Mouse (Mus musculus) embryonic facial prominence, embryonic 10.5 days (tissue): ENCODE results near the gene Pi4k2a. TPM values are rescaled to one million over a fixed set of nuclear protein-coding genes. Genes with fewer than 3 reads are reported as not detected.

Experiments used
- DNase-seq: peaks from one replicate; pipeline ENCODE4 v3.0.0-alpha.2; 2017; ENCODE audit warnings: low spot score
- H3K27ac ChIP-seq: fragments of 300-500 bp; sonication (generic); replicated peaks from 2 replicates; pipeline ENCODE4 v1.5.1; 2016; ENCODE audit warnings: mild to moderate bottlenecking
- H3K27me3 ChIP-seq: fragments of 300-500 bp; sonication (generic); replicated peaks from 2 replicates; pipeline ENCODE4 v1.6.1; 2016; ENCODE audit warnings: low read depth, mild to moderate bottlenecking; ENCODE audit not compliant: poor library complexity, severe bottlenecking
- H3K36me3 ChIP-seq: fragments of 300-500 bp; sonication (generic); replicated peaks from 2 replicates; pipeline ENCODE4 v1.6.1; 2016; ENCODE audit warnings: mild to moderate bottlenecking, moderate library complexity
- H3K4me1 ChIP-seq: fragments of 300-500 bp; sonication (generic); 2 replicates; pipeline ENCODE4 v1.6.1; 2016
- H3K4me3 ChIP-seq: fragments of 300-500 bp; sonication (generic); 2 replicates; pipeline ENCODE4 v1.5.1; 2016; ENCODE audit warnings: mild to moderate bottlenecking, moderate library complexity
- H3K9me3 ChIP-seq: fragments of 300-500 bp; sonication (generic); 2 replicates; pipeline ENCODE4 v1.6.1; 2016; ENCODE audit warnings: mild to moderate bottlenecking
- WGBS: fragments of 180-500 bp; shearing (Covaris S2); methylation state at CpG from one replicate; pipeline ENCODE4 v1.1.7; 2016; 5-methylcytosine and 5-hydroxymethylcytosine counted together
- polyA plus RNA-seq: library from polyadenylated mRNA; unstranded; fragments of >200 nt; fragmentation: Nextera tagmentation; extraction: Ambion mirVana; gene quantifications from 2 replicates; pipeline ENCODE4 v1.2.1, GENCODE M21; 2016

The Pi4k2a gene
- polyA plus RNA-seq, 1 experiment from 2014 or later = 28.0 TPM

DNA sequence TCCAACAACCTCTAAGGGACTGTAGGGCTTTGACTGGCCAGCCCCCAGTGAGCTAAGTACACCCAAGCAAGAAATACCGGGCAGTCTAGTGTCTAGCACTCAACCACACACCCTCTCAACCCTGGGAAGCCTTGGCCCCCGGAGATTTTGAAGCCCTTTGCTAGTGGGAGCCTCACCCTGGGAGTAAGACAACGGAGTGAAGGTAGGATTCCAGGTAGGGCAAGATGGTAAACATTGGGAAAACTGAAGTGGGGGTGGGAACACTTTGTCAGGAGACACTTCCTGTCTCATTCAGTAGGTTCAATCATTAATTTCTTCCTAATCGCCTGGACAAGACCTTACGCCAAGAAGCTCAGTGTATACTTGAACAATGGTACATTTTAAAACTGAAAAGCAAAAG is 36.8 kb downstream of the Pi4k2a start:
- Histone ChIP-seq H3K4me1 (peaks cover 31% of the 10 kb centered on the region), H3K27me3 (0 out of 2 replicates have a peak, but pooled peaks cover 7% of the 10 kb centered on the region), H3K36me3 (peaks cover 33% of the 10 kb centered on the region), H3K9me3 (no peaks in the 10 kb centered on the region), H3K4me3 (no peak overlapping the region), H3K27ac (no peak overlapping the region)
- 88% methylated on average over 5 of the region's 5 CpGs for WGBS
- no peak for DNase-seq

- 5% methylated on average over 23 of the region's 23 CpGs for WGBS
- peak overlapping the region; percentile 87 for H3K27ac ChIP-seq
- peaks cover 31% of the 10 kb centered on the region for H3K4me1 ChIP-seq
- H3K36me3 ChIP-seq = peaks cover 21% of the 10 kb centered on the region
- H3K4me3 ChIP-seq = peak overlapping the region; percentile 77
- H3K27me3 ChIP-seq = 0 out of 2 replicates have a peak, but pooled peaks cover 7% of the 10 kb centered on the region
- H3K9me3 ChIP-seq = no peaks in the 10 kb centered on the region
- no peak for DNase-seq
Observed at GRCm38 (mm10) chr19:42128052-42128740, 37.9 kb downstream of the Pi4k2a start.

- under 1% methylated on average over 54 of the region's 54 CpGs for WGBS
- Histone ChIP-seq H3K27ac (peak within 1 kb of the TSS; percentile 87), H3K36me3 (peaks cover 13% of the 10 kb centered on the region), H3K4me1 (peaks cover 31% of the 10 kb centered on the region), H3K27me3 (0 out of 2 replicates have a peak, but pooled peaks cover 7% of the 10 kb centered on the region), H3K9me3 (no peaks in the 10 kb centered on the region), H3K4me3 (peak within 1 kb of the TSS; percentile 77)
- peak; percentile 99 for DNase-seq
Observed at GRCm38 (mm10) chr19:42128787-42129508, 38.7 kb downstream of the Pi4k2a start, which contains the start of gene Avpi1. Gene Avpi1, minus strand, starts transcription at chr19:42129059.

DNA sequence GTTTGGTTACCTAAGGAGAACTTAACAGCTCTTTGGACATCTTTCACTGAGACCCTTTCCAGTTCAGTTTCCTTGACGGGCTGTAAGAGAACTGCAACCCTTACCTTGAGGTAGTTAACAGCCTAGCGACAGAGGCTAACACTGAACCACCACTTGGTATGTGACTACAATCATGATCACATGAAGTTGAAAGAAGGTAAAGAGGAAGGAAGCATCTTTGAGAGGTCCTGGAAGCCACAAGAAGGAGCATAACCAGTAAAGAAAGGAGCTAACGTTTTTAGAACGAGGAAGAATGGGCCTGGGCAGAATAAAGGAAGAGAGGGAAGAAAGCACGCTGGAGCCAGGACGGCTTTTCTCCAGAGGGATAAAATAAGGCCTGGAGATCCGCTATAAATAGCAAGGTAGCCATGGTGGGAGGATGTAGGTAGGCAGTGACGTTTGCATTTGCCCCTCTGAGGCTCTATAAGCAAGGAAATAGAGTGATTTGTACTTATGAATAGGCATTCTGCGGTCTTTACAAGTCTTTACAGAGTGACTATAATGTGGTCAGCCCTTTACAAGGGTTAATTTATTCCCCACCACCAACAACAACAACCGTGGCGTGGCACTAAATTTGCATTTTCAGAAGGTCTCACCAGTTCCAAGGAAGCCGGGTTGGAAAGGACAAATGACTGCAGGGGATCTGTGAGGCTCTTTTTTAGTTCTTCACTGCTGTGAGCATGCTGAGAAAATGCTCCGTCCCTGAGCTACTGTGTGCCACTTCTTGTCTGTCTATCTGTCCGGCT is 39.4 kb downstream of the Pi4k2a start:
- H3K27ac ChIP-seq = peak overlapping the region; percentile 87
- 0 out of 2 replicates have a peak, but pooled peaks cover 7% of the 10 kb centered on the region for H3K27me3 ChIP-seq
- H3K4me3 ChIP-seq = peak overlapping the region; percentile 77
- no peak for DNase-seq
- WGBS = 35% methylated on average over 14 of the region's 14 CpGs
- peaks cover 6% of the 10 kb centered on the region for H3K36me3 ChIP-seq
- peaks cover 31% of the 10 kb centered on the region for H3K4me1 ChIP-seq
- no peaks in the 10 kb centered on the region for H3K9me3 ChIP-seq

- H3K27me3 ChIP-seq = 0 out of 2 replicates have a peak, but pooled peaks cover 7% of the 10 kb centered on the region
- no peak overlapping the region for H3K4me3 ChIP-seq
- H3K36me3 ChIP-seq = 0 out of 2 replicates have a peak, but pooled peaks cover under 1% of the 10 kb centered on the region
- no peaks in the 10 kb centered on the region for H3K9me3 ChIP-seq
- 72% methylated on average over 3 of the region's 3 CpGs for WGBS
- DNase-seq = no peak
- H3K4me1 ChIP-seq = peaks cover 31% of the 10 kb centered on the region
- H3K27ac ChIP-seq = 0 out of 2 replicates have a peak overlapping the region, but pooled peaks have one; percentile 87
Observed at GRCm38 (mm10) chr19:42130294-42130606, 40.0 kb downstream of the Pi4k2a start.

DNA sequence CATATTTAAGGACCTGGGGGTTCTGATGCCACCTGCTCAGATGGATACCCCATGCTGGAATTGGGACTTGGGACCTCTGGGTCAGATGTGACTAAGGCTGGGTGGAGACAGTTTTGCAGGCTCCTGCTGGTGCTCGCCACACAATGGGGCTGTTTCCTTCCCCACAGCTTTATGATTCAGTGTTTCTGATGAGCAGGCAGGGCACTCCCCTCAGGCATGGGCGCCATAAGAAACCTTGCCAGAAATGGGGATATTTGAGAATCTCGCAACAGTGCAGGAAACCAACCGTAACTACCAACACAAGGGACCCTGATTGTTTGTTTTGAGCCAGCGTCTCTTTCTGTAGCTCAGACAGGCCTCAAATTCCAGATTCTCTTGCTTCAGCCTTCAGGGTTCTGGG is 40.8 kb downstream of the Pi4k2a start:
- DNase-seq = no peak
- WGBS = 66% methylated on average over 5 of the region's 5 CpGs
- peaks cover 36% of the 10 kb centered on the region for H3K4me1 ChIP-seq
- no peak overlapping the region for H3K27ac ChIP-seq
- no peaks in the 10 kb centered on the region for H3K9me3 ChIP-seq
- no peaks in the 10 kb centered on the region for H3K36me3 ChIP-seq
- H3K4me3 ChIP-seq = no peak overlapping the region
- H3K27me3 ChIP-seq = 0 out of 2 replicates have a peak, but pooled peaks cover 7% of the 10 kb centered on the region

DNA sequence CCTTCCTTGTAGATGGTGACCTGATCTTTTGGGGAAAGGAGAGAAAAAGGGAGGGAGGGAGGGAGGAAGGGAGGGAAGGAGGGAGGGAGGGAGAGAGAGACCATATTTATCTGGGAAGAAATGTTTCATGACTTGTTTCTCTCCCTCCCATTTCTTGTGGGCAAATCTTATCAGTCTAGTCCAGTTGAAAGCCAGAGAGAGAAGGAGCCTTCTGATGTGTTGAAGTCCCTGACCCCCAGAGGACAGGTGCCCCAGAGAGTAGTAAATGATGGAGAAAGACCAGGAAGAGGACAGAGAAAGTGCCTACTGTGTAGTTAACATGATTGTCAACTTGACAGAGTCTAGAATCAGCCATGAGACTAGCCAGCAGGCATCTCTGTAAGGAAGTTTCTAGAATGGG is 44.8 kb downstream of the Pi4k2a start:
- Histone ChIP-seq H3K27me3 (no peaks in the 10 kb centered on the region), H3K36me3 (no peaks in the 10 kb centered on the region), H3K27ac (no peak overlapping the region), H3K9me3 (no peaks in the 10 kb centered on the region), H3K4me3 (no peak overlapping the region), H3K4me1 (peaks cover 20% of the 10 kb centered on the region)
- DNase-seq = no peak

DNA sequence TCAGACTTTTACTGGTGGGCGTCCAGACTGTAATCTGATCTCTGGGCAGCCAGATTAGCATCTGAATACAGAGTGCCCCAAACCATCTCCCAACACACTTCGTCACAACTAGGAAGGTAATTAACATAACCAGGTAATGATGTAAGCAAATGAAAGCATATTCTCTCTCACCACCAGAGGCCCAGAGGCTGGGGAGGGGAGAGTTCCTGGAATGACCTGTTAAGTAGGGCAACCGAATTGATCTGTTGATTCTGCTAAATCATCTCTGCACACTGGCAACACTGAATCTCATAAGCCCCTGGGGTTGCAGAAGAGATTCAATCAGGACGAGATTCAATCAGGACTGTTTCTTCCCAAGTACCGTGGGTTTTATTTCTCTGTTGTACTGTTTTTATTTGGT is 45.9 kb downstream of the Pi4k2a start:
- Histone ChIP-seq H3K4me1 (peaks cover 14% of the 10 kb centered on the region), H3K27ac (no peak overlapping the region), H3K4me3 (no peak overlapping the region), H3K9me3 (no peaks in the 10 kb centered on the region), H3K36me3 (no peaks in the 10 kb centered on the region), H3K27me3 (no peaks in the 10 kb centered on the region)
- WGBS = 27% methylated on average over 5 of the region's 5 CpGs
- DNase-seq = no peak

DNA sequence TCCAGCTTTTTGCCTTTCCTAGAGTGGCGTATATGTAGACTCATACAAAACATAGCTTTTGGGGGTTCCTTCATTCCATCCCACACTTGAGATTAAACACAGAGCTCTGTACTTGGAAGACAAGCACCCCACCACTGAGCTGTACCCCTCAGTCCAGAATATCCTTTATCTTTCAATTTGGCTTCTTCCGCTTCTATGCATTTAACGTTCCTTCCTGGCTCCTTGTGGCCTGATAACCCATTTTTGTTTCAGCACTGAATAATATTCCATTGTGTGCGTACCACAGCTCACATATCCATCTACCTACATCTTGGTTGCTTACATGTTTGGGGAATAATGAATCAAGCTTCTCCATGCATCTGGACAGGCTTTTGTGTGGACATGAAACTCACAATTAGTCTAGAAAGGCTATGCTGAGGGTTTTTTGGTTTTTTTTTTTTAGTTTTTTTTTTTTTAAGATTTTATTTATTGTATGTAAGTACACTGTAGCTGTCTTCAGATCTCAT is 47.0 kb downstream of the Pi4k2a start:
- Histone ChIP-seq H3K27me3 (no peaks in the 10 kb centered on the region), H3K9me3 (no peaks in the 10 kb centered on the region), H3K36me3 (no peaks in the 10 kb centered on the region), H3K27ac (no peak overlapping the region), H3K4me1 (peaks cover 11% of the 10 kb centered on the region), H3K4me3 (no peak overlapping the region)
- DNase-seq = no peak
- WGBS = 95% methylated on average over 4 of the region's 4 CpGs

DNA sequence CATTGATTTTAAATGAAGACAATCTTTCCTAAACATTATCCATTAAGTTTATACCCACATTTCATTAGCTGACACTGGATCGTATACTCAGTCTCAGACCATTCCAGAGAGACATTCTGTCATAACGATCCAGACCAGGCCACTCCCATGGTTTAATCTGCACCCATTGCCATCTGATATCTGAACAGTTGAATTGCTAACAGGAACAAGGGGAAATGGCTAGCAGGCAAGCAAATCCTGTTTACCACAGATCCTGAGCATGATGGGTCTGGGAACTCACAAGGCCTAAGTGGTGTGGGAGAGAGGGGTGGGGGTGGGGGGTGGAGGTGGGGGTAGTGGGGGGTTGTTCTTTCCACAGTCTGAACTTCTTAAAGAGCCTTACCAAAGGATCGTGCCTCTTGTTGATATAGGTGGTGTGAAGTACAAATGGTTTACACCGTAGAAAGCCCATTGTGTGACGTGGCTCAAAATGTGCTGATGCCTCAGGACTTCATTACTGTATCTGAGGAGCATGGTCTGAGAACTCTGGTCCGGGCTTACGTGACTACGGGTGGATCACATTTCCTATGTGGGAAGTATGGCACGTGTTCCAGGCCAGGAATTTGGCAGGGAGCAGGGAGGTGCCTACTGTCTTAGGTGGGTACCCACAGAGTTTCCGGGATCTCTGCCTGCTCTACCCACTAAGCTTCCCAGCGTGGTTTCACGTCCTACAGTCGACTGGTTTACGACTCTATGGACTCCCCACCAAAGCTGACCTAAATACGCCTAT is 48.4 kb downstream of the Pi4k2a start:
- H3K4me3 ChIP-seq = no peak overlapping the region
- H3K27me3 ChIP-seq = no peaks in the 10 kb centered on the region
- no peaks in the 10 kb centered on the region for H3K36me3 ChIP-seq
- no peak for DNase-seq
- no peaks in the 10 kb centered on the region for H3K9me3 ChIP-seq
- H3K27ac ChIP-seq = no peak overlapping the region
- 89% methylated on average over 15 of the region's 15 CpGs for WGBS
- peaks cover 11% of the 10 kb centered on the region for H3K4me1 ChIP-seq

GRCm38 (mm10) chr19:42139724-42140517 is 49.7 kb downstream of the Pi4k2a start:
- H3K4me3 ChIP-seq = no peak overlapping the region
- no peaks in the 10 kb centered on the region for H3K36me3 ChIP-seq
- 78% methylated on average over 5 of the region's 5 CpGs for WGBS
- H3K9me3 ChIP-seq = no peaks in the 10 kb centered on the region
- no peak overlapping the region for H3K27ac ChIP-seq
- no peak for DNase-seq
- peaks cover 11% of the 10 kb centered on the region for H3K4me1 ChIP-seq
- H3K27me3 ChIP-seq = peaks cover 2% of the 10 kb centered on the region; the same call in 1 of the 2 replicates
